Mouse (Mus musculus) bone marrow, adult 2 months (tissue): Measurements from ENCODE around the gene Ndufc2. TPM values are rescaled to one million over a fixed set of nuclear protein-coding genes. Genes with fewer than 3 reads are reported as not detected.

Source experiments
- H3K27ac ChIP-seq: fragments of 200-500 bp; 2 replicates; pipeline ENCODE4 v1.5.1; 2012; ENCODE audit warnings: low read depth, mild to moderate bottlenecking, control low read depth, inconsistent platforms, low read length; ENCODE audit not compliant: control insufficient read depth, poor library complexity, insufficient read depth
- H3K4me1 ChIP-seq: fragments of 200-500 bp; 2 replicates; pipeline ENCODE4 v1.6.1; 2011; ENCODE audit warnings: low read length; ENCODE audit not compliant: control insufficient read depth, insufficient read depth
- H3K4me3 ChIP-seq: fragments of 200-500 bp; replicated peaks from 2 replicates; pipeline ENCODE3; 2011; ENCODE audit warnings: mild to moderate bottlenecking, low read depth, low read length, control low read depth; ENCODE audit not compliant: control insufficient read depth
- CTCF ChIP-seq: fragments of 200-500 bp; IDR thresholded peaks from 2 replicates; pipeline ENCODE4 v1.5.1; 2011; ENCODE audit warnings: low read length, control low read depth; ENCODE audit not compliant: control insufficient read depth, insufficient read depth
- POLR2A ChIP-seq: fragments of 200-500 bp; IDR thresholded peaks from 2 replicates; pipeline ENCODE4 v1.6.1; 2011; ENCODE audit warnings: low read depth, mild to moderate bottlenecking, control low read depth, low read length, borderline replicate concordance; ENCODE audit not compliant: control insufficient read depth
- WGBS: fragments of 180-500 bp; shearing (Covaris S2); methylation state at CpG from one replicate; pipeline ENCODE4 v1.1.7; 2018; 5-methylcytosine and 5-hydroxymethylcytosine counted together
- polyA plus RNA-seq: library from polyadenylated mRNA; stranded (reverse); fragments of >200 nt; gene quantifications from 2 replicates; pipeline ENCODE4 v1.2.4, GENCODE M21; 2011; ENCODE audit warnings: low replicate concordance; ENCODE audit not compliant: missing spikeins, insufficient read depth, insufficient read length

Gene Ndufc2
- polyA plus RNA-seq, 1 experiment: 53.4 TPM

DNA sequence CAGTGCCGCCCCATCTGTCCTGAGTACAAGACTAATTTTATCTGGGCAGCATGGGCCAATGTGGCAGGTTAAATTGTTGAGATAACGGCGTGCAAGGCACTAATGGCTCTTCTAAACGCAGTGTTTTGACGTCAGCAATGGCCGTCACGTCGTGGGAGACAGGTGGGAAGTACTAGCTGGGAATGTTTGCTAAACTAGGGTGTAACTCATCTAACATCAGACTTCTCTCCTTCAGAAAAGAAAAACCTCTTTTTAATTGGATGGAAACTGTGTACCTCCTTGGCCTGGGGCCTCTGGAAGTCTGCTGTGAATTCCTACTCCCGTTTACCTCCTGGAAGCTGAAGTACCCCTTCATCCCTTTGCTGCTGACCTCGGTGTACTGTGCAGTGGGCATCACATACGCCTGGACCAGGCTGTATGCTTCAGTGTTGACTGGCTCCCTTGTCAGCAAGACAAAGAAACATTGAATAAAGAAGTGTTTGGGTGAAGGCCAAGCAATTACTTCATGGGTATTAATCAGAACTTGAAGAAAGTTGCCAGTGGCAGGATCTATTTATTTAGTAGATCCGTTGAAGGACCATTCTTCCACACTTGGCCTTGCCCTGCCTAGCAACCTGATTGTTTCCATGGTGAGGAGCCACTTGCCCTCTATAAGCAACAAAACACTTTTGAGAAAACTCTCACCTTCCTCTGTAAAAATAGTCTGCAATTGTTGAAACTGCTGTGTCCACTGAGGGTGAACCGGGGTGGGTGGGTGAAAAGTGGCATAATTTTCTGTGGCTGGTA lies 8.3 kb upstream of the Ndufc2 start:
- no peak for TF ChIP-seq POLR2A
- no peak for TF ChIP-seq CTCF
- WGBS: 88% methylated on average over 13 of the region's 13 CpGs
- Histone ChIP-seq H3K4me3 (no peak overlapping the region), H3K4me1 (peaks cover 1% of the 10 kb centered on the region; the same call in 1 of the 2 replicates), H3K27ac (no peak overlapping the region)

DNA sequence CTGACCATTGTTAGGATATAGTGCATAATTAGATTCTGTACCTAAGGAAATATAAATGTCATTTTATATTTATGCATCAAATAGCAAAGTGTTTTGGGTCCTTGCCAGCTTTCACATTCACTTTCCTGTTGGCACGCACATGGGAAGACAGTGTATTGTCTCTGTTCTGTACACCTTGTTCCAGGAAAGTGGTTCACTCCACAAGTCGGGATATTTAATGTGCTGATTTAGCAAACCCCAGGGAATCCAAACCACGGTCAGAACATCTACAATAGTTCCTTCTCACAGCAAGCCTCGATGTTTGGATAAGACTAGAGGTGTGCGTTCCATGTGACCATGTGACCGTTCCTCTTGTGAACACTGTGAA lies 7.7 kb upstream of the Ndufc2 start:
- TF ChIP-seq CTCF (no peak), POLR2A (no peak)
- Histone ChIP-seq H3K4me1 (peaks cover 1% of the 10 kb centered on the region; the same call in 1 of the 2 replicates), H3K27ac (no peak overlapping the region), H3K4me3 (no peak overlapping the region)
- 86% methylated on average over 6 of the region's 6 CpGs for WGBS

DNA sequence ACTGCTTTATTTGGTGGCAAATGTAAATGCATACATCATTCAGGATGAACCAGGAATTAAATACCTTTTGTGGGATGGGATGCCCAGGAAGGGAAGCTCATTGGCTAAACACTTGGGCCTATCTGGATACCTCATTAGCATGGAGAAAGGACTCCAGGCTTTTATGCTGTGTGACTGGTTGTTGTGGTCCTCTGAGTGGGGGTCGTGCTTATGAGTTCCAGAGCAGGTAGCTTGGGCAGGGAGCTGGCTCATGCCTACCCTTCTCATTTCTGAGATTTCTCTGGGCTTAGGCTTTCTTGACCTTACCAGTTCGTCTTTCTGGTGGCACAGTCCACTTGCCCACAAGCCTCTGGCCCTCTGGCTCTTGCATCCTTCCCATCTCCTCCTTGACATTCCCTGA lies 5.4 kb upstream of the Ndufc2 start:
- WGBS: 71% methylated on average over 2 of the region's 2 CpGs
- no peak overlapping the region for H3K27ac ChIP-seq
- H3K4me3 ChIP-seq: no peak overlapping the region
- H3K4me1 ChIP-seq: no peaks in the 10 kb centered on the region
- TF ChIP-seq POLR2A (no peak), CTCF (no peak)

DNA sequence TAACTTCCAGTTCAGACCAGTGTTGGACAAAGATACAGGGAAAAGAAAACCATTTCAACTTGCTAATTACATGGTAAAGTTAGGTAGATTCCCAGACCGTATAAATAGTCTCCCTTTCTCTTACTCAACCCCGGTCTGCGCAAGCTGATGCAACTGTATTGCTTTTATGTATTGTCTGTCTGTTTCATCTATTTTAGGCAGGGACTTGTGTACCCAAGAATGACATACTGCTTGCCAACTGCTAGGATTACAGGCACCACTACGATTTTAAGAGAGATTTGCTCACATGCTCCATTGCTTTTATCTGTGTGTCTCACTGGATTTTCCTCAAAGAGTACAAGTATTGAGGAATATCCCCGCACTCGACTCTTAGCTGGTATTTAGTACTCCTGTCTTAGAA lies 860 bp upstream of the Ndufc2 start:
- Histone ChIP-seq H3K27ac (no peak overlapping the region), H3K4me1 (peaks cover 5% of the 10 kb centered on the region; the same call in 1 of the 2 replicates), H3K4me3 (no peak overlapping the region)
- WGBS: 79% methylated on average over 6 of the region's 6 CpGs
- TF ChIP-seq POLR2A (no peak), CTCF (no peak)

DNA sequence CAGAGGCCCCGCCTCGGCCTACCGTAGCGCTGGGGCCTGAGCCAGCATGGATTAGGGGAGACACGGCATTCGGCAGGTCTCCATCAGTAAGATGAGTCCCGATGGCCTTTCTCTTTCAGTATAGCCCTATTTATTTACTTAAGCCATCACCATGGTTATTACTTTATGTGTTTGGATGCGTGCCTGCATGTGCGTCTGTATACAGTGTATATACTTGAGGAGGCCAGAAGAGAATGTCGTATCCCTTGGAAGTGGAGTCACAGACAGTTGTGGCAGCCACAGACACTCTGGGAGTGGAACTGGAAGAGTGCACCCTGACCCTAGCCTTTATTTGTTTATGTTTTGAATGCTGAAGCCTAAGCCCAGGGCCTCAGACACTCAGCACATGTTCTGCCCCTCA lies 7.3 kb downstream of the Ndufc2 start:
- TF ChIP-seq CTCF (no peak), POLR2A (no peak)
- Histone ChIP-seq H3K27ac (no peak overlapping the region), H3K4me1 (no peaks in the 10 kb centered on the region), H3K4me3 (no peak overlapping the region)
- WGBS: 89% methylated on average over 10 of the region's 10 CpGs

DNA sequence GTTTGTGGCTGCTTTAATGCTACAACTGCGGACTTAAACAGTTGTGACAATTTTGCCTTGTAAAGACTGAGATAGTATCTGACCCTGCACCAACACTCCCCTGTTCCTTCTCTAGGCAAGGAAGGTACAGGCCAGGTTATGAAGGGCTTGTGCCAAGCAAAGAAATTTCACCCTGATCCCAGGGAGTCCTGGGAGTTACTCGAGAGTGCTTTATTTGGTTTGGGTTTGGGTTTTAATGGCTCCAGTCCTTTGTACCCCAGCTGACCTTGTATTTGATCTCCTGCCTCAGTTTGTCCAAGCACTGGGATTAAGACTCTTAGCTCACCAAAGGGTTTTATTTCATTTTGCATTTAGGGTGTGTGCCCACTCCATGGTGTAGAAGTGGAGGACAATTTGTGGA lies 11.3 kb downstream of the Ndufc2 start:
- no peak for TF ChIP-seq POLR2A
- TF ChIP-seq CTCF: no peak
- WGBS: 90% methylated on average over 2 of the region's 2 CpGs
- no peaks in the 10 kb centered on the region for H3K4me1 ChIP-seq
- no peak overlapping the region for H3K27ac ChIP-seq
- no peak overlapping the region for H3K4me3 ChIP-seq

DNA sequence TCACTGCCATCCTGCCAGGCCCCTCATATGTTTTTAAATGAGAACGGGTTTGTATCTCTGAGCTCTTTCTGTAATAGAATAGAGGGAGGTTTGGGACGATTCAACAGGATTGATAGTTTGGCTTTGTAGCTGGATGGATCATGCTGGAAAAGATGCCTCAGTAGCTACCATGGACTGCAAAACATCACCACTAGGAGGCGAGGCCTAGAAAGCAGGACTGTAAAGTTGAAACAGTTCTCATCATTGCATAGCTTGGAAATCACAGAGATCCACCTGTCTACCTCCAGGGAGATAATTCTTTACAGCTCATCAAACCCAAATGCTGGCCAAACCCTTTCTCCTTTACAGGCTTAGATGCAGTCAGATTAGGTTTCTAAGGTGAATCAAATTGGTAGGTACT lies 11.8 kb downstream of the Ndufc2 start:
- no peak for TF ChIP-seq POLR2A
- no peak for TF ChIP-seq CTCF
- H3K4me1 ChIP-seq: no peaks in the 10 kb centered on the region
- no peak overlapping the region for H3K27ac ChIP-seq
- WGBS: 70% methylated on average over 3 of the region's 3 CpGs
- H3K4me3 ChIP-seq: no peak overlapping the region

DNA sequence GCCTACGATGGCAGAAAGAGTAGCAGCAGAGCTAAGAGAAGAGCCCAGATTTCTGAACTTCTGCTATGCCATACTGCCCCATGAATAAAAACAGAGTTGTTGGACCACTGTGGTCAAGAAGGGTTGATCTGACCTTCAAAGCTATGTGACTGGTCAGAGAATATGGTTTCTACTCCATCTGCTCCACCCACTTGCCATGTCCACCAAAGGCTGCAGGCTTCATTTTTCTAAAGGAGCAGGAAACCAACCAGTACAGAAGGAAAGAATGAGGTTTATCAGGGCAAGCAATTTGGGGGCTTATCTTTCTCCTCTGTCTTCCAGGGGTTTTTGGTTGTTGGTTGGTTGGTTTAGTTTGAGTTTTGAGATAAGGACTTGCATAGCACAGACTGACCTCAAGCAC lies 14.2 kb downstream of the Ndufc2 start:
- 69% methylated on average over 1 of the region's 1 CpGs for WGBS
- Histone ChIP-seq H3K27ac (no peak overlapping the region), H3K4me1 (no peaks in the 10 kb centered on the region), H3K4me3 (no peak overlapping the region)
- TF ChIP-seq POLR2A (no peak), CTCF (no peak)

DNA sequence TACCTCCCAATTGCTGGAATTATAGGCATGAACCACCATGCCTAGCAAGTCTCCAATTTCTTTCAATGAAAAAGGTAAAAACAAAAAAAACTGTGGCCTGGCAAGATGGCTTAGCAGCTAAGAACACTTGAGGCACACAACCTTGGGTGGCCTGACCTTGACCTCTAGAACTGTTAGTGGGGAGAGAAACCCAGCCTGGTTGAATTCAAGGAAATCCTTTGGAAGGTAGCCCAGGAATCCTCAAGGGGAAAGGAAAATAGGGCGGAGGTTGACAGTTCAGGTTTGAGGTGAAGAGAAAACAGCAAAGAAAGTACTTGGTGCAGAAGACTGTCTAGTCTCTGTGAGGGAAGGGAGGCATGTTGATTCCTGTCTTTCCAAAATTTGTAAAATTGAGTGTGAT lies 14.6 kb downstream of the Ndufc2 start:
- Histone ChIP-seq H3K4me1 (no peaks in the 10 kb centered on the region), H3K4me3 (no peak overlapping the region), H3K27ac (no peak overlapping the region)
- no peak for TF ChIP-seq POLR2A
- no peak for TF ChIP-seq CTCF
- WGBS: 83% methylated on average over 1 of the region's 1 CpGs
